Mouse (Mus musculus) lung, postnatal 14 days (tissue): ENCODE measurements around the gene Ddx19b.
"Not testable (repeated sequence)": the region's sequence is repeated elsewhere in the genome, so short reads cannot be mapped to it uniquely, and the experiment has no call there.

Experiments
- DNase-seq: peaks from one replicate; pipeline ENCODE4 v3.0.0; 2021

Gene Ddx19b

DNA sequence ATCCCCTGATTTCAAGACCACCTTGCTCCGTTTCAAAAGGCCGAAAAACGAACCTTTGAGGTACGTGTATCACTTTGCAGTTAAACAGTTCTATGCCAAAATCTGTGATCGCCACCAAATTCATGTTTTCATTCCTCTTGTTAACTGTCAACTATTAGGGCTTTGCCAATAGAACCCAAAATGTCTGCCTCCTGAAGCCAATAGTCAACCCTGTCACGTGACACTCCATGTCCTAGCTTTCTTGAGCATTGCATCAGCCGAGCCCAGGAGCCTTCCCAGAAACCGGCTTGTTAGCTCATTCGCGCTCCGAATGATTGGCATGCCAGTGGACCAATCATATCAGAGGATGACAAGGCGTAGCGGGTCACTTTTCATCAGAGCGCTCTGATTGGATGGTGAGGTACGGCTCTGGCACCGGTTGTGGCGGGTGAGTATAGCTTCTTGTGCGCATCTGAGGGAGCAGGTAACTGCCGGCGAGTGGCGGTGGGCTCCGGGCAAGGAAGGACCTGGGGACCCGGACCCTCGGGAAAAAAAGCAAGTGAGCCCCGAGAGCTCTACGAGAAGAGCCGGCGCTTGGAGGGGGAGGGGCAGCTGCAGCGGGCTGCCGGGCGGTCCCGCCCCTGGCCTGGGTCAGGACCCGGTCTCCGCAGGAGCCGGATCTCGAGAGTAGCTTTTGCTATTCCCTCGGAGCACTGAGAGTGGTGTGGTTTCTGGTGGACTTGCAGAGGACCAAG lies 2.1 kb upstream of the Ddx19b start:
- peak; percentile 99 for DNase-seq

- DNase-seq, result no peak
These were observed 1.4 kb upstream of the Ddx19b start, which contains the start of gene Aars for GRCm38 (mm10) chr8:111032916-111033315. TSS of gene Aars (plus strand) at chr8:111033144.

- DNase-seq, result no peak
These were observed 1.5 kb downstream of the Ddx19b start for GRCm38 (mm10) chr8:111030045-111030444.

DNA sequence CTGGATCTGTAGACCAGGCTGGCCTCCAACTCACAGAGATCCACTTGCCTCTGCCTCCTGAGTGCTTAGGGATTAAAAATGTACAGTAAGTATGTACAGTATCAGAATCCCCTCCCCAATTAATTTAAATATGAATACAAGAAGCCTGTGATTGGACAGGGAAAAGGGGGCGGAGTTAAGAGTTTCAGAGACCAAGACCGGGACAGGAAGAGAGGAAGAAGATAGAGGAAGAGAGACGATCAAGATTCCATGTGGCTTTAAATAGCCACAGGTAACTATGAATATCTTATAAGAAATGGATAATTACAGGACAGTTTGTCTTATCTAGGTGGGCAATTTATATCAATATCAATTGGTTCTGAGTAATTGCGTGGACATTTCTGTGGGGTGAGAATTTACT lies 2.0 kb downstream of the Ddx19b start:
- no peak for DNase-seq

DNA sequence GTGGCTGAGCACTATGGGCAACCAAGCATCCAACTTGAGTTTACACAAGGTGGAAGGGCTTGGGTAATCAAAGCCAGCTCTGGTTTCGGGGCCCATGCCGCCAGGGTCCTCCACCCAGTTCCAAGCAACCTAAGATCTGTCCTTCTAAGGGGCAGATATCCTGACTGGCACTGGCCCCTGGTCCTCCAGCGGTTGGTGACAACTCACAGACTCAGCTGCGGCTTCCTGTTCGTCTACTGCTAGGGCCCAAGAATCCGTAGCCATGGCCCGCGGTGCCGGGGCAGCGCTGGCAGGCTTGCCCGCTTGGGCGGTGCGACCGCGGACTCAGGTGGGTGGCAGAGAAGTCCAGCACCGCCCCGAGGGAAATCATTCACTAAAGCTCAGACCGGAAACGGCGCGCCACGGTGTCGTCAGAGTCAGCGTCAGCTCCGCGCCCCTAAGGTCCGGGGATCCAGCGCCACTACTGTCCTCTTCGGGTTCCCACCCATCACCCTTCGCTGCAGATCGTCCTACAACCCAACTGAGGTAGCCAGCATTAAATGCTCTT lies 4.1 kb downstream of the Ddx19b start:
- DNase-seq, result peak; percentile 88

DNA sequence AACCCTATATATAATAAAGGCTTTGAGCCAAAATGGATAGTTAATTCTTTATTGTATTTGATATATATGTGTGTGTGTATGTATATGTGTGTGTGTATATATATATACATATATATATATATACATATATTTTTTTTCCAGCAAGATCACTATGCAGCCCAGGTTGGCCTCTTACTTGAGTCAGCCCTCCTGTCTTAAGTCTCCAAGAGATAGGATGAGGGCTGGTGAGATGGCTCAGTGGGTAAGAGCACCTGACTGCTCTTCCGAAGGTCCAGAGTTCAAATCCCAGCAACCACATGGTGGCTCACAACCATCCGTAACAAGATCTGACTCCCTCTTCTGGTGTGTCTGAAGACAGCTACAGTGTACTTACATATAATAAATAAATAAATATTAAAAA lies 4.9 kb downstream of the Ddx19b start:
- not testable (repeated sequence) for DNase-seq

DNA sequence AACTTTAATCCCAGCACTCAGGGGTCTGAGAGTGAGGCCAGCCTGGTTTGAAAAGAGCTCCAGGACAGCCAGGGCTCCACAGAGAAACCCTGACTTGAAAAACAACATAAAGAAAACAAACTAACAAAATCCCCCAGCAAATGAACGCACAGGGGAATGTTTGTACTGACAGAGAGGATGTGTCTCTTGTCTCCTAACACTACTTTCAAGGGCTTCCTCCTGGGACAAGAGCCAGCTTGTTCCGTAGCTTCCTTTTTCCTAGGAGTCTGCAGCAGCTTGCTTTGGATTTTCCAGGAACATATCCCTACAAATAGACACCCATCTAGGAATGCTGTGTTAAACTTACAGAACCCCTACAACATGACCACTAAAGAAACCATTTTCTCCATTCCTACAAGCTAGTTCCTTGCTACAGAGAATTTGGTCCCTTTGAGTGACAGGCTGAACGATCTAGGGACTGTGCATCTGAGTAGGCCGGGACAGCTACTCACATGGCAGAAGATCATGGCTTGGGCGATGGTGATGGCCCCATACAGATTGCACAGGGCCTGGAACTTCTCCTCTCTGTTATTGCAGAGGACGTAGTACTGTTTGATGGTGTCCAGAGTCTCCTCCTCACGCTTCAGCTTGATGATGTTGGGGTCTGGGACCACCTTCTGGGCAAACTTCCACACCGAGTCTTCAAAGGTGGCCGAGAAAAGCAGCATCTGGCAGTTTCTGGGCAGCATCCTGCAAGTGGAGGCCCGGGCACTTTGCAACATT lies 21.1 kb downstream of the Ddx19b start:
- DNase-seq, result not testable (repeated sequence)

- DNase-seq, result peak; percentile 87
These were observed 33.7 kb downstream of the Ddx19b start, which contains the start of gene Ddx19a for GRCm38 (mm10) chr8:110997547-110998531. TSS of gene Ddx19a (minus strand) at chr8:110997800.

DNA sequence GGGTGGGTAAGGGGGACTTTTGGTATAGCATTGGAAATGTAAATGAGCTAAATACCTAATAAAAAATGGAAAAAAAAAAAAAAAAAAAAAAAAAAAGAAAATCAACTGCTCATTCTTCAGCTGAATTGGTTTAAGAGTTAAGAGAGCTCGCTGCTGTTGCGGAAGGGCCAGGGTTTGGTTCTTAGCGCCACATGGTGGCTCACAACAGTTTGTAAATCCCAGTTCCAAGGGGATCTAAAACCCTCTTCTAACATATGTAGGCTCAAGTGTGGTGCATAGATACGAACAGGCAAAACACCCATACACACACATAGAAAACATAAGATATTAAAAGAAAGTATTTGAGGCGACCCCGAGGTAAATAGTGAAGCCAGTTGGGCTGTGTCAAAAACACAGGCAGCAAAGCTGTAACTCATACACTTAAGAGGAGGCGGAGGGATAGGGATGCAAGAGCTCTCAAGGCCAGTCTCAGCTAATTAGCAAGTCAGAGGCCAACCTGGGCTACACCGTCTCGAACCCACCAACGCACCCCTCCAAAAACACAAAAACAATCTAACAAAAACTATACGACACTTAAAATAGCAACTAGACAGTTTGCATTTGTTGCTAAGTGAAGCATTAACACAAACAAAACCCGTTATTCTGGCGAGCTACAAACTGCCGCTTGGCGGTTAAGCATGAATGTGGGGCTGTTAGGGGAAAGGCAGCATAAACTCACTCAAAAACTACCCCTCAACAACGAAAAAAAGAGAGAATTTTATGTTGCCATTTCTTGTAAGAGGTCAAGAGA lies 34.7 kb downstream of the Ddx19b start:
- no peak for DNase-seq

GRCm38 (mm10) chr8:110990017-110990416 lies 41.5 kb downstream of the Ddx19b start:
- no peak for DNase-seq

- no peak for DNase-seq
These were observed 43.5 kb downstream of the Ddx19b start for GRCm38 (mm10) chr8:110987805-110988744.

GRCm38 (mm10) chr8:110981304-110981703 lies 50.2 kb downstream of the Ddx19b start:
- DNase-seq, result no peak

DNA sequence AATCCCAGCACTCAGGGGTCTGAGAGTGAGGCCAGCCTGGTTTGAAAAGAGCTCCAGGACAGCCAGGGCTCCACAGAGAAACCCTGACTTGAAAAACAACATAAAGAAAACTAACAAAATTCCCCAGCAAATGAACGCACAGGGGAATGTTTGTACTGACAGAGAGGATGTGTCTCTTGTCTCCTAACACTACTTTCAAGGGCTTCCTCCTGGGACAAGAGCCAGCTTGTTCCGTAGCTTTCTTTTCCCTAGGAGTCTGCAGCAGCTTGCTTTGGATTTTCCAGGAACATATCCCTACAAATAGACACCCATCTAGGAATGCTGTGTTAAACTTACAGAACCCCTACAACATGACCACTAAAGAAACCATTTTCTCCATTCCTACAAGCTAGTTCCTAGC lies 53.6 kb downstream of the Ddx19b start:
- DNase-seq, result not testable (repeated sequence)

- DNase-seq, result not testable (repeated sequence)
These were observed 55.0 kb downstream of the Ddx19b start for GRCm38 (mm10) chr8:110976532-110976931.

- peak; percentile 88 for DNase-seq
These were observed 61.4 kb downstream of the Ddx19b start for GRCm38 (mm10) chr8:110969910-110970770.

DNA sequence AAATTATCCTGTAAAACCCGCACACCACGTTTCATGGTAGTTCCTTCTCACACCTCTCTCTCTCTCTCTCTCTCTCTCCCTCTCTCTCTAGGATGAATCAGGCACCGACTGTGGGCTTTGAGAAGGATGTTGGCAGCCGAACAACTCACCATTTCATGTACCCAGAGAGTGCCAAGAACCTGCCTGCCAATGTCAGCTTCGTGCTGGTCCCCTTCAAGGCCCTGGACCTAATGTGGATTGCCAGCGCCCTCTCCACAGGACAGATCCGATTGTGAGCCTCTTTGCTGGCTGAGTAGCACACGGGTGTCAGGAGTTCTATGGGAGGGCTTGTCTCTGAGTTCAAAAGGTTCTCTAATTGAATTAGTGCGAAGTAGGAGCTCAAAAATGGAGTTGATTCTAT lies 64.2 kb downstream of the Ddx19b start:
- DNase-seq, result no peak

DNA sequence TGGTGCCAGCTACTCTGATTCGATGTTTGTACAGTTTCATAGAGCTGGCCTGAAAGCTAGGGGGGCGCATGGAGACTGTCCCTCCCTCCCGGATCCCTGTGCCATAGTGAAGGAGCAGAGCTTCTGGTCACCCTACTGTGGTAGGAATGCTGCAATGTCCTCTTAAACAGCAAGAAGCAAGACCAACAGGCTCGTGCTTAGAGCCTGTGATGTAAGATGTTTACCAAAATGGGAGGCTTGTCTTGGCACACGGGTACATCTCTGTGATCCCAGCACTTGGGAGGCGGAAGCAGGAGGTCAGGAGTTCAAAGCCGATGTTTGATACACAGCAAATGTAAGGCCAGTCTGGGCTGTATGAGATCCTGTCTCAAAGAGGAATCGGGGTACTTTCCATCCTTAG lies 65.0 kb downstream of the Ddx19b start:
- peak; percentile 43 for DNase-seq

DNA sequence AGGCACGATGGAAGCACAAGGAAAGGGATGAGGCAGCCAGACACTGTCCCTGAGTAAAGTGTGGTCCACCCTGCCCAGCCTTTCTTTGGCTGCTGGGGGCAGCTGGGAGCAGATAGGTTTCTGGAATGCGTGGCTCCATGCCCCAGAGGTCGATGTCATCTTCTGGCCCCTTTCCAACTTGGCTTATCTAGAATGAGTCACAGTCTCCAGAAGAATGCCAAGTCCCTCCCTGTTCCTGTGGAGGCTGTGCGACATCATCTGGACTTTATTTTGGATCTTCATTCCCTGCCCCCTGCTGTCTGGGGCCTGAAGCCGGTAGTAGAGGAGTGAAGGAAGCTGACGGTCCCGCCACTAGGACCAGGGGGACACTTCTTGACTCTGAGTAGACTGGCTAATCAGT lies 66.0 kb downstream of the Ddx19b start:
- DNase-seq, result peak; percentile 86

- DNase-seq, result no peak
These were observed 66.9 kb downstream of the Ddx19b start for GRCm38 (mm10) chr8:110964666-110965065.

GRCm38 (mm10) chr8:110963051-110963450 lies 68.5 kb downstream of the Ddx19b start:
- no peak for DNase-seq
